Mouse (Mus musculus): ENCODE data around the gene Psme1. TPM values are rescaled to one million over a fixed set of nuclear protein-coding genes. Genes with fewer than 3 reads are reported as not detected.

Gene Psme1
- 58.3 and 96.0 TPM in 2 replicates for polyA plus RNA-seq (2012; rRNA removed)

GRCm38 (mm10) chr14:55577871-55578667 lies at the start of gene Psme1:
Gene Psme1 (plus strand): TSS chr14:55578123.

GRCm38 (mm10) chr14:55540067-55540786 lies 37.7 kb upstream of the Psme1 start, which contains the start of gene Pck2:
Gene Pck2 (plus strand): TSS chr14:55540266.

DNA sequence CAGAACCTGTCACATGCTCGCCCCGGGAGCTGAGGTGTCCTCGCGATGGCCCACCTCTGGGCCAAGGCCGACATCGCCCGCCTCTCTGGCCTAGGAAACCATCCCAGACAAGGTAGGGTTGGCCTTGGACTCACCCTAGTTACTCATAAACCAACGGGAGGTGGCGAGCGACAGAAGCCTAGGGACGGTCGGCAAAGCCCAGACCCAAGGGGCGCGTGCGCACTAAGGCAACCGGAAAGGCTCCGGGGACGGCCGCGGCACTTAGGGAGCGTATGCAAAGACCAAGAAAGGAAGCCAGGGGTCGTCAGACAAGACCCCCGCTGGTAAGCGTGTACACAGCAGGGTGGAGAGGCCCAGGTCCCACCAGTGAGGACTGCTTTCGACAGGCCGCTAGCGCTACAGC lies 18.1 kb upstream of the Psme1 start, which contains the start of gene Dcaf11:
Gene Dcaf11 (plus strand): TSS at position 208 of the 403 bp plus-strand sequence.

GRCm38 (mm10) chr14:55560202-55561073 lies 17.5 kb upstream of the Psme1 start, which contains the start of gene A730061H03Rik:
Gene A730061H03Rik (minus strand): TSS chr14:55560406.

GRCm38 (mm10) chr14:55575302-55575701 lies 2.6 kb upstream of the Psme1 start, which contains the start of gene Fitm1:
Gene Fitm1 (plus strand): TSS chr14:55575617.

DNA sequence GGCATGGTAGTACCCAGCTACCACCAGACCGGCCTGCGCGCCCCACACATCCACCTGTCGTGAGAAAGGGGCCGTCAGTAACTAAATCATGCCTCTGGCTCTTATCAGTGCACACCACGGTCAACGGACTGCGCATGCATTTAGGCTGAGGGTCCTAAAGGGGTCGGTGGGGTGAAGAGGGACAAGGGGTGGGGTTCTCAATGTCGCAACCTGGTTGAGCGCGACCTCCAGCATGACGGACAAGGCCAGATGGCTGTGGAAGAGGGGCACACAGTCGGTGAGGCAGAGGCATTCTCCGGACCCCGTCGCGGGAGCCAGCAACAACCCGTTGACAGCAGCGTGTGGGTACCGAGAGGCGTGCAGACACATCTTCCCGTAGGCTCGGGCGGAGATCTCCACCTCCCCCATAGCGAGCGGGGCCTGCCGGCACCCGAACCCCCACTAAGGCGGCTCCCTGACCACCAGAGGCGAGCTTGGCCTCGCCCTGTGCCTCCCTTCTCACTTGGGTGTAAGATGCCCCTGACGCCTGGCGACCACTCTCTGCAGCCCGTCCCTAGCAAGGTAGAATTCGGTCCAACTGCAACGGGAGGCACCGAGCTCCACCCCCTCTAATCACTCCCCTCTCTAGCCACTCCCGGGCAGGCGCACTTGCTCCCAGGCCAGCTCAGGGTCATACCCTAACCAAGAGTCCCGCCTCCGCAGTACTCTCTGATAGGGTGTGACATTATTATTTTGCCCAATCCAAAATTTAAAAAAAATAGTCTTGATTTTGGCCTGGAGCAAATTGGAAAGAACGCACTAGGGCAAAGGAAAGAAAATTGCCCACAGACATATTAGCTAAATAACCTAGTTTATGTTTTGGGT lies 7.0 kb downstream of the Psme1 start, which contains the start of gene Emc9:
Gene Emc9 (minus strand): TSS at position 601 of the 864 bp plus-strand sequence.

GRCm38 (mm10) chr14:55590748-55591330 lies 12.9 kb downstream of the Psme1 start, which contains the start of gene Psme2:
Gene Psme2 (minus strand): TSS chr14:55591113.

GRCm38 (mm10) chr14:55591331-55591891 lies 13.5 kb downstream of the Psme1 start, which contains the start of gene Rnf31:
Gene Rnf31 (plus strand): TSS chr14:55591708.

GRCm38 (mm10) chr14:55603271-55603632 lies 25.3 kb downstream of the Psme1 start, which contains the start of gene Irf9:
Gene Irf9 (plus strand): TSS chr14:55603571.

GRCm38 (mm10) chr14:55617822-55618221 lies 39.9 kb downstream of the Psme1 start, which contains the start of gene Rec8:
Gene Rec8 (plus strand): TSS chr14:55618037.

Other genes starting within 250 kb of the Psme1 start
- 33.2 and 44.9 TPM in 2 replicates for gene Dhrs4, start 99.4 kb upstream of the Psme1 start, polyA plus RNA-seq (2012; rRNA removed)
- 30.9 and 45.4 TPM in 2 replicates for gene Carmil3, start 87.5 kb upstream of the Psme1 start, polyA plus RNA-seq (2012; rRNA removed)
- gene Cpne6, start 67.7 kb upstream of the Psme1 start, polyA plus RNA-seq (2012; rRNA removed), result 0.11 and 0.29 TPM in 2 replicates
- 0.25 and 0.51 TPM in 2 replicates for gene Nrl, start 53.1 kb upstream of the Psme1 start, polyA plus RNA-seq (2012; rRNA removed)
- 114 and 117 TPM in 2 replicates for gene Pck2, start 37.9 kb upstream of the Psme1 start, polyA plus RNA-seq (2012; rRNA removed)
- 107 and 112 TPM in 2 replicates for gene Dcaf11, start 18.1 kb upstream of the Psme1 start, polyA plus RNA-seq (2012; rRNA removed)
- gene A730061H03Rik, start 17.7 kb upstream of the Psme1 start, polyA plus RNA-seq (2012; rRNA removed), result 1.3 and 2.9 TPM in 2 replicates
- 1.9 and 2.0 TPM in 2 replicates for gene Fitm1, start 2.5 kb upstream of the Psme1 start, polyA plus RNA-seq (2012; rRNA removed)
- gene Emc9, start 7.2 kb downstream of the Psme1 start, polyA plus RNA-seq (2012; rRNA removed), result 19.9 and 28.3 TPM in 2 replicates
- 46.8 and 51.0 TPM in 2 replicates for gene Psme2, start 13.0 kb downstream of the Psme1 start, polyA plus RNA-seq (2012; rRNA removed)
- gene Rnf31, start 13.6 kb downstream of the Psme1 start, polyA plus RNA-seq (2012; rRNA removed), result 42.3 and 49.7 TPM in 2 replicates
- gene Irf9, start 25.4 kb downstream of the Psme1 start, polyA plus RNA-seq (2012; rRNA removed), result 65.1 and 79.5 TPM in 2 replicates
- gene Rec8, start 39.9 kb downstream of the Psme1 start, polyA plus RNA-seq (2012; rRNA removed), result 6.2 and 9.8 TPM in 2 replicates
- 164 and 192 TPM in 2 replicates for gene Ipo4, start 57.8 kb downstream of the Psme1 start, polyA plus RNA-seq (2012; rRNA removed)
- 26.7 and 33.9 TPM in 2 replicates for gene Gm49378, start 59.8 kb downstream of the Psme1 start, polyA plus RNA-seq (2012; rRNA removed)
- 122 and 137 TPM in 2 replicates for gene Tm9sf1, start 65.7 kb downstream of the Psme1 start, polyA plus RNA-seq (2012; rRNA removed)
- 0.90 and 1.4 TPM in 2 replicates for gene Tssk4, start 72.1 kb downstream of the Psme1 start, polyA plus RNA-seq (2012; rRNA removed)
- gene Mdp1, start 82.4 kb downstream of the Psme1 start, polyA plus RNA-seq (2012; rRNA removed), result 16.1 and 21.4 TPM in 2 replicates
- 13.6 and 17.9 TPM in 2 replicates for gene Gmpr2, start 93.8 kb downstream of the Psme1 start, polyA plus RNA-seq (2012; rRNA removed)
- gene Nedd8, start 94.0 kb downstream of the Psme1 start, polyA plus RNA-seq (2012; rRNA removed), result 199 and 293 TPM in 2 replicates
- gene Tinf2, start 103.7 kb downstream of the Psme1 start, polyA plus RNA-seq (2012; rRNA removed), result 10.7 and 14.9 TPM in 2 replicates
- 1.5 and 1.9 TPM in 2 replicates for gene Tgm1, start 135.8 kb downstream of the Psme1 start, polyA plus RNA-seq (2012; rRNA removed)
- gene Rabggta, start 144.1 kb downstream of the Psme1 start, polyA plus RNA-seq (2012; rRNA removed), result 47.9 and 58.1 TPM in 2 replicates
- gene Dhrs1, start 167.6 kb downstream of the Psme1 start, polyA plus RNA-seq (2012; rRNA removed), result 42.0 and 65.0 TPM in 2 replicates
- gene Nop9, start 167.6 kb downstream of the Psme1 start, polyA plus RNA-seq (2012; rRNA removed), result 14.0 and 19.1 TPM in 2 replicates
- gene Cideb, start 180.3 kb downstream of the Psme1 start, polyA plus RNA-seq (2012; rRNA removed), result 1.9 TPM in 2 replicates
- gene Ltb4r2, start 183.3 kb downstream of the Psme1 start, polyA plus RNA-seq (2012; rRNA removed), result 0.84 and 1.5 TPM in 2 replicates
- gene Ltb4r1, start 187.8 kb downstream of the Psme1 start, polyA plus RNA-seq (2012; rRNA removed), result 2.2 and 2.8 TPM in 2 replicates
- gene Adcy4, start 206.0 kb downstream of the Psme1 start, polyA plus RNA-seq (2012; rRNA removed), result 16.8 and 28.3 TPM in 2 replicates
- 9.8 and 12.0 TPM in 2 replicates for gene Ripk3, start 210.7 kb downstream of the Psme1 start, polyA plus RNA-seq (2012; rRNA removed)
- gene Nfatc4, start 245.0 kb downstream of the Psme1 start, polyA plus RNA-seq (2012; rRNA removed), result 48.6 and 49.5 TPM in 2 replicates